Mouse (Mus musculus): ENCODE data around the gene Cox17. TPM values are rescaled to one million over a fixed set of nuclear protein-coding genes. Genes with fewer than 3 reads are reported as not detected.

Gene Cox17
- polyA plus RNA-seq, 1 experiment from 2014 or later: 66.0 TPM

- H3K9ac ChIP-seq (ENCODE audit: low read depth, low read length): no peak overlapping the region
- no peak for ATAC-seq
- H3K27ac ChIP-seq (ENCODE audit: low read length): no peak overlapping the region
- no peak overlapping the region for H3K4me2 ChIP-seq (ENCODE audit: low read length)
- peaks cover 16% of the 10 kb centered on the region for H3K4me1 ChIP-seq (ENCODE audit: control insufficient read depth, insufficient read depth, low read length)
- H3K9me3 ChIP-seq (replicated peaks; ENCODE audit: control insufficient read depth, low read length, poor library complexity, severe bottlenecking): no peaks in the 10 kb centered on the region
- no peak overlapping the region for H3K4me3 ChIP-seq (ENCODE audit: low read depth, low read length)
- 88% methylated on average over 6 of the region's 6 CpGs for WGBS
- H3K27me3 ChIP-seq (ENCODE audit: control insufficient read depth, insufficient read depth, low read depth, low read length): no peaks in the 10 kb centered on the region
- no peaks in the 10 kb centered on the region for H3K36me3 ChIP-seq (ENCODE audit: control insufficient read depth, insufficient read depth, low read length)
These were observed 54.7 kb downstream of the Cox17 start for GRCm38 (mm10) chr16:38401468-38401867.

Other genes with a start within 250 kb of the Cox17 start
- not detected in 2 replicates for gene Nr1i2, start 52.2 kb upstream of the Cox17 start, polyA plus RNA-seq (2015; fragmentation: Nextera tagmentation; extraction: Ambion mirVana)
- gene Maats1, start 4.8 kb upstream of the Cox17 start, polyA plus RNA-seq (2015; fragmentation: Nextera tagmentation; extraction: Ambion mirVana): 1.3 and 2.0 TPM in 2 replicates
- gene Gm21987, start within 50 bp of the Cox17 start, polyA plus RNA-seq (2015; fragmentation: Nextera tagmentation; extraction: Ambion mirVana): not detected in 2 replicates
- gene Popdc2, start 15.2 kb downstream of the Cox17 start, polyA plus RNA-seq (2015; fragmentation: Nextera tagmentation; extraction: Ambion mirVana): 0.47 and 0.83 TPM in 2 replicates
- 0.36 and 0.68 TPM in 2 replicates for gene Pla1a, start 86.2 kb downstream of the Cox17 start, polyA plus RNA-seq (2015; fragmentation: Nextera tagmentation; extraction: Ambion mirVana)
- gene Adprh, start 105.7 kb downstream of the Cox17 start, polyA plus RNA-seq (2015; fragmentation: Nextera tagmentation; extraction: Ambion mirVana): 160 and 164 TPM in 2 replicates
- gene Cd80, start 108.6 kb downstream of the Cox17 start, polyA plus RNA-seq (2015; fragmentation: Nextera tagmentation; extraction: Ambion mirVana): 0.46 and 0.61 TPM in 2 replicates
- 33.4 and 34.6 TPM in 2 replicates for gene Timmdc1, start 175.7 kb downstream of the Cox17 start, polyA plus RNA-seq (2015; fragmentation: Nextera tagmentation; extraction: Ambion mirVana)
- 51.4 and 54.8 TPM in 2 replicates for gene Poglut1, start 203.3 kb downstream of the Cox17 start, polyA plus RNA-seq (2015; fragmentation: Nextera tagmentation; extraction: Ambion mirVana)
- 32.0 and 33.8 TPM in 2 replicates for gene Tmem39a, start 211.7 kb downstream of the Cox17 start, polyA plus RNA-seq (2015; fragmentation: Nextera tagmentation; extraction: Ambion mirVana)